Mouse (Mus musculus) olfactory bulb, adult 2 months (tissue): ENCODE results near the gene Mdn1. TPM values are rescaled to one million over a fixed set of nuclear protein-coding genes. Genes with fewer than 3 reads are reported as not detected.

Experiments
- H3K27ac ChIP-seq: fragments of 200-500 bp; 2 replicates; pipeline ENCODE4 v1.5.1; 2012; ENCODE audit warnings: low read depth, low read length; ENCODE audit not compliant: insufficient read depth
- H3K4me1 ChIP-seq: fragments of 200-500 bp; 2 replicates; pipeline ENCODE4 v1.6.1; 2012; ENCODE audit warnings: low read length; ENCODE audit not compliant: control insufficient read depth, insufficient read depth
- H3K4me3 ChIP-seq: fragments of 200-500 bp; 2 replicates; pipeline ENCODE4 v1.5.1; 2012; ENCODE audit warnings: mild to moderate bottlenecking, low read depth, low read length, moderate library complexity; ENCODE audit not compliant: insufficient read depth
- CTCF ChIP-seq: fragments of 200-500 bp; IDR thresholded peaks from 2 replicates; pipeline ENCODE4 v1.5.1; 2012; ENCODE audit warnings: low read depth, mild to moderate bottlenecking, low read length, moderate library complexity; ENCODE audit not compliant: insufficient read depth
- POLR2A ChIP-seq: fragments of 200-500 bp; IDR thresholded peaks from 2 replicates; pipeline ENCODE4 v1.6.1; 2012; ENCODE audit warnings: mild to moderate bottlenecking, low read depth, low read length, moderate library complexity; ENCODE audit not compliant: insufficient read depth
- WGBS: fragments of 180-500 bp; shearing (Covaris S2); methylation state at CpG from one replicate; pipeline ENCODE4 v1.1.7; 2018; 5-methylcytosine and 5-hydroxymethylcytosine counted together
- polyA plus RNA-seq: library from polyadenylated mRNA; stranded (reverse); fragments of >200 nt; gene quantifications from 2 replicates; pipeline ENCODE4 v1.2.4, GENCODE M21; 2012; ENCODE audit warnings: low replicate concordance; ENCODE audit not compliant: missing spikeins, insufficient read depth, insufficient read length

The Mdn1 gene
- 22.4 and 218 TPM in 2 replicates for polyA plus RNA-seq

- TF ChIP-seq POLR2A (peak; percentile 34; the same call in 1 of the 2 replicates), CTCF (0 out of 2 replicates have a peak, but pooled peaks have one; percentile 7)
- WGBS = under 1% methylated on average over 68 of the region's 68 CpGs
- Histone ChIP-seq H3K4me1 (peaks cover 3% of the 10 kb centered on the region), H3K27ac (peak within 1 kb of the TSS; percentile 25; the same call in 1 of the 2 replicates), H3K4me3 (peak within 1 kb of the TSS; percentile 94)
These were observed at the start of gene Mdn1 for GRCm38 (mm10) chr4:32656918-32657662. Gene Mdn1, plus strand, starts transcription at chr4:32657119.

- Histone ChIP-seq H3K4me1 (no peaks in the 10 kb centered on the region), H3K27ac (peak within 1 kb of the TSS; percentile 58; the same call in 1 of the 2 replicates), H3K4me3 (peak within 1 kb of the TSS; percentile 81)
- TF ChIP-seq CTCF = no peak
- peak; percentile 47; the same call in 1 of the 2 replicates for TF ChIP-seq POLR2A
- under 1% methylated on average over 67 of the region's 67 CpGs for WGBS
These were observed 41.7 kb upstream of the Mdn1 start, which contains the start of gene Casp8ap2 for GRCm38 (mm10) chr4:32615034-32615881. Gene Casp8ap2, plus strand, starts transcription at chr4:32615451.

GRCm38 (mm10) chr4:32621637-32622036 lies 35.3 kb upstream of the Mdn1 start:
- TF ChIP-seq CTCF = no peak
- TF ChIP-seq POLR2A = no peak

GRCm38 (mm10) chr4:32651669-32652068 lies 5.2 kb upstream of the Mdn1 start:
- WGBS = 80% methylated on average over 5 of the region's 5 CpGs
- Histone ChIP-seq H3K27ac (no peak overlapping the region), H3K4me1 (no peaks in the 10 kb centered on the region), H3K4me3 (no peak overlapping the region)
- TF ChIP-seq CTCF (no peak), POLR2A (no peak)

More at GRCm38 (mm10) chr4:32621637-32622036, 35.3 kb upstream of the Mdn1 start:
- H3K4me3 ChIP-seq = no peak overlapping the region
- no peak overlapping the region for H3K27ac ChIP-seq
- H3K4me1 ChIP-seq = no peaks in the 10 kb centered on the region

- TF ChIP-seq POLR2A (no peak), CTCF (no peak)
- H3K27ac ChIP-seq = peak overlapping the region; percentile 25; the same call in 1 of the 2 replicates
- peaks cover 3% of the 10 kb centered on the region for H3K4me1 ChIP-seq
- H3K4me3 ChIP-seq = peak overlapping the region; percentile 94
- 56% methylated on average over 11 of the region's 11 CpGs for WGBS
These were observed 594 bp upstream of the Mdn1 start for GRCm38 (mm10) chr4:32656146-32656904.

GRCm38 (mm10) chr4:32665843-32666242 lies 8.9 kb downstream of the Mdn1 start:
- Histone ChIP-seq H3K4me1 (no peaks in the 10 kb centered on the region), H3K27ac (no peak overlapping the region), H3K4me3 (no peak overlapping the region)
- 81% methylated on average over 4 of the region's 4 CpGs for WGBS
- TF ChIP-seq POLR2A = no peak
- no peak for TF ChIP-seq CTCF

GRCm38 (mm10) chr4:32668291-32668690 lies 11.4 kb downstream of the Mdn1 start:
- no peaks in the 10 kb centered on the region for H3K4me1 ChIP-seq
- WGBS = 86% methylated on average over 1 of the region's 1 CpGs
- TF ChIP-seq CTCF (no peak), POLR2A (no peak)

GRCm38 (mm10) chr4:32669825-32670224 lies 12.9 kb downstream of the Mdn1 start:
- TF ChIP-seq POLR2A (no peak), CTCF (no peak)
- H3K4me1 ChIP-seq = no peaks in the 10 kb centered on the region
- no peak overlapping the region for H3K4me3 ChIP-seq
- no peak overlapping the region for H3K27ac ChIP-seq
- 79% methylated on average over 2 of the region's 2 CpGs for WGBS

More at GRCm38 (mm10) chr4:32668291-32668690, 11.4 kb downstream of the Mdn1 start:
- H3K4me3 ChIP-seq = no peak overlapping the region
- H3K27ac ChIP-seq = no peak overlapping the region
